Mouse (Mus musculus) heart, embryonic 12.5 days (tissue): ENCODE results near the gene Ifrd2. TPM values are rescaled to one million over a fixed set of nuclear protein-coding genes. Genes with fewer than 3 reads are reported as not detected.

Source experiments
- ATAC-seq: fragments of 200-750 bp; cut with Nextera tagmentation; 2 replicates; pipeline ENCODE4 v1.8.0; 2017; ENCODE audit warnings: moderate TSS enrichment, moderate library complexity; ENCODE audit not compliant: insufficient number of reproducible peaks, low FRiP score
- H3K27ac ChIP-seq: fragments of 300-500 bp; sonication (generic); 2 replicates; pipeline ENCODE4 v1.5.1; 2016; ENCODE audit warnings: mild to moderate bottlenecking, moderate library complexity; ENCODE audit not compliant: poor library complexity, severe bottlenecking
- H3K27me3 ChIP-seq: fragments of 300-500 bp; sonication (generic); replicated peaks from 2 replicates; pipeline ENCODE4 v1.6.1; 2016; ENCODE audit warnings: mild to moderate bottlenecking, moderate library complexity
- H3K36me3 ChIP-seq: fragments of 300-500 bp; sonication (generic); 2 replicates; pipeline ENCODE4 v1.6.1; 2016; ENCODE audit warnings: mild to moderate bottlenecking, moderate library complexity
- H3K4me1 ChIP-seq: fragments of 300-500 bp; sonication (generic); replicated peaks from 2 replicates; pipeline ENCODE4 v1.6.1; 2016; ENCODE audit warnings: mild to moderate bottlenecking
- H3K4me2 ChIP-seq: fragments of 300-500 bp; sonication (generic); 2 replicates; pipeline ENCODE4 v1.6.1; 2016; ENCODE audit warnings: mild to moderate bottlenecking, moderate library complexity
- H3K4me3 ChIP-seq: fragments of 300-500 bp; sonication (generic); 2 replicates; pipeline ENCODE4 v1.5.1; 2016; ENCODE audit warnings: mild to moderate bottlenecking
- H3K9ac ChIP-seq: fragments of 300-500 bp; sonication (generic); 2 replicates; pipeline ENCODE4 v1.6.1; 2016; ENCODE audit warnings: mild to moderate bottlenecking, moderate library complexity
- H3K9me3 ChIP-seq: fragments of 300-500 bp; sonication (generic); replicated peaks from 2 replicates; pipeline ENCODE4 v1.6.1; 2016; ENCODE audit warnings: mild to moderate bottlenecking, moderate library complexity
- WGBS: fragments of 180-500 bp; shearing (Covaris S2); methylation state at CpG from one replicate; pipeline ENCODE4 v1.1.7; 2016; 5-methylcytosine and 5-hydroxymethylcytosine counted together
- polyA plus RNA-seq: library from polyadenylated mRNA; unstranded; fragments of >200 nt; fragmentation: Nextera tagmentation; extraction: Ambion mirVana; gene quantifications from 2 replicates; pipeline ENCODE4 v1.2.1, GENCODE M21; 2016

Gene Ifrd2
- polyA plus RNA-seq, 1 experiment from 2014 or later, result 35.5 TPM

GRCm38 (mm10) chr9:107611456-107612190, 24.2 kb downstream of the Ifrd2 start:
- Histone ChIP-seq H3K27me3 (no peaks in the 10 kb centered on the region), H3K4me2 (peak overlapping the region; percentile 75; the same call in 1 of the 2 replicates), H3K9me3 (no peaks in the 10 kb centered on the region), H3K4me3 (no peak overlapping the region), H3K9ac (peak overlapping the region; percentile 77), H3K36me3 (peaks cover 31% of the 10 kb centered on the region), H3K27ac (peak overlapping the region; percentile 91), H3K4me1 (peaks cover 76% of the 10 kb centered on the region)
- WGBS, result 55% methylated on average over 6 of the region's 6 CpGs
- ATAC-seq, result no peak; the same call in 1 of the 2 replicates

GRCm38 (mm10) chr9:107612191-107612944, 24.9 kb downstream of the Ifrd2 start:
- no peaks in the 10 kb centered on the region for H3K27me3 ChIP-seq
- peaks cover 36% of the 10 kb centered on the region for H3K36me3 ChIP-seq
- peak overlapping the region; percentile 45 for H3K4me3 ChIP-seq
- H3K4me1 ChIP-seq, result peaks cover 69% of the 10 kb centered on the region
- peak; percentile 92 for ATAC-seq
- H3K4me2 ChIP-seq, result peak overlapping the region; percentile 75
- H3K9me3 ChIP-seq, result no peaks in the 10 kb centered on the region
- WGBS, result 5% methylated on average over 39 of the region's 48 CpGs
- H3K9ac ChIP-seq, result peak overlapping the region; percentile 77
- peak overlapping the region; percentile 91 for H3K27ac ChIP-seq

GRCm38 (mm10) chr9:107612945-107613569, 25.6 kb downstream of the Ifrd2 start:
- Histone ChIP-seq H3K27me3 (no peaks in the 10 kb centered on the region), H3K9ac (peak overlapping the region; percentile 77), H3K4me2 (peak overlapping the region; percentile 75), H3K36me3 (peaks cover 41% of the 10 kb centered on the region), H3K9me3 (no peaks in the 10 kb centered on the region), H3K4me3 (peak overlapping the region; percentile 45), H3K4me1 (peaks cover 67% of the 10 kb centered on the region), H3K27ac (peak overlapping the region; percentile 91)
- 9% methylated on average over 12 of the region's 12 CpGs for WGBS
- ATAC-seq, result no peak; the same call in 1 of the 2 replicates

GRCm38 (mm10) chr9:107615035-107615434, 27.6 kb downstream of the Ifrd2 start:
- no peak overlapping the region for H3K4me2 ChIP-seq
- H3K36me3 ChIP-seq, result peaks cover 49% of the 10 kb centered on the region
- 75% methylated on average over 4 of the region's 4 CpGs for WGBS
- H3K27ac ChIP-seq, result 0 out of 2 replicates have a peak overlapping the region, but pooled peaks have one; percentile 11
- no peak for ATAC-seq
- H3K9ac ChIP-seq, result no peak overlapping the region
- no peak overlapping the region for H3K4me3 ChIP-seq
- H3K4me1 ChIP-seq, result peaks cover 68% of the 10 kb centered on the region
- H3K27me3 ChIP-seq, result no peaks in the 10 kb centered on the region
- H3K9me3 ChIP-seq, result no peaks in the 10 kb centered on the region

GRCm38 (mm10) chr9:107617461-107617860, 30.0 kb downstream of the Ifrd2 start:
- Histone ChIP-seq H3K27me3 (no peaks in the 10 kb centered on the region), H3K9ac (no peak overlapping the region; the same call in 1 of the 2 replicates), H3K27ac (peak overlapping the region; percentile 94; the same call in 1 of the 2 replicates), H3K36me3 (peaks cover 60% of the 10 kb centered on the region), H3K9me3 (no peaks in the 10 kb centered on the region), H3K4me1 (peaks cover 67% of the 10 kb centered on the region), H3K4me3 (no peak overlapping the region), H3K4me2 (no peak overlapping the region)
- WGBS, result 79% methylated on average over 2 of the region's 2 CpGs
- ATAC-seq, result no peak

- Histone ChIP-seq H3K36me3 (peaks cover 65% of the 10 kb centered on the region), H3K4me2 (peak overlapping the region; percentile 8; the same call in 1 of the 2 replicates), H3K27ac (peak overlapping the region; percentile 94), H3K4me1 (peaks cover 62% of the 10 kb centered on the region), H3K9ac (peak overlapping the region; percentile 32; the same call in 1 of the 2 replicates), H3K27me3 (no peaks in the 10 kb centered on the region), H3K9me3 (no peaks in the 10 kb centered on the region), H3K4me3 (no peak overlapping the region)
- WGBS, result 82% methylated on average over 6 of the region's 6 CpGs
- no peak for ATAC-seq
Measured at GRCm38 (mm10) chr9:107618098-107618497, 30.7 kb downstream of the Ifrd2 start.

- H3K9ac ChIP-seq, result peak overlapping the region; percentile 32
- peak overlapping the region; percentile 94 for H3K27ac ChIP-seq
- H3K36me3 ChIP-seq, result peaks cover 68% of the 10 kb centered on the region
- H3K27me3 ChIP-seq, result no peaks in the 10 kb centered on the region
- no peak overlapping the region for H3K4me3 ChIP-seq
- H3K4me2 ChIP-seq, result peak overlapping the region; percentile 8; the same call in 1 of the 2 replicates
- no peaks in the 10 kb centered on the region for H3K9me3 ChIP-seq
- 19% methylated on average over 13 of the region's 13 CpGs for WGBS
- peaks cover 63% of the 10 kb centered on the region for H3K4me1 ChIP-seq
- ATAC-seq, result peak; percentile 85
Measured at GRCm38 (mm10) chr9:107618778-107619545, 31.5 kb downstream of the Ifrd2 start.

- H3K9me3 ChIP-seq, result no peaks in the 10 kb centered on the region
- no peaks in the 10 kb centered on the region for H3K27me3 ChIP-seq
- no peak overlapping the region for H3K4me3 ChIP-seq
- peak overlapping the region; percentile 34; the same call in 1 of the 2 replicates for H3K9ac ChIP-seq
- H3K4me1 ChIP-seq, result peaks cover 64% of the 10 kb centered on the region
- H3K27ac ChIP-seq, result peak overlapping the region; percentile 94
- WGBS, result 28% methylated on average over 13 of the region's 13 CpGs
- H3K36me3 ChIP-seq, result peaks cover 68% of the 10 kb centered on the region
- ATAC-seq, result peak; percentile 61; the same call in 1 of the 2 replicates
- peak overlapping the region; percentile 19 for H3K4me2 ChIP-seq
Measured at GRCm38 (mm10) chr9:107619546-107619879, 32.1 kb downstream of the Ifrd2 start.

GRCm38 (mm10) chr9:107620954-107621353, 33.5 kb downstream of the Ifrd2 start:
- ATAC-seq, result no peak
- Histone ChIP-seq H3K4me2 (no peak overlapping the region), H3K27me3 (no peaks in the 10 kb centered on the region), H3K9ac (no peak overlapping the region), H3K27ac (0 out of 2 replicates have a peak overlapping the region, but pooled peaks have one; percentile 94), H3K4me1 (peaks cover 66% of the 10 kb centered on the region), H3K36me3 (peaks cover 68% of the 10 kb centered on the region), H3K4me3 (no peak overlapping the region), H3K9me3 (no peaks in the 10 kb centered on the region)

GRCm38 (mm10) chr9:107624539-107624938, 37.1 kb downstream of the Ifrd2 start:
- H3K27ac ChIP-seq, result peak overlapping the region; percentile 36; the same call in 1 of the 2 replicates
- peaks cover 60% of the 10 kb centered on the region for H3K36me3 ChIP-seq
- WGBS, result 76% methylated on average over 5 of the region's 5 CpGs
- H3K4me2 ChIP-seq, result no peak overlapping the region
- ATAC-seq, result no peak
- H3K9ac ChIP-seq, result no peak overlapping the region
- H3K4me3 ChIP-seq, result no peak overlapping the region
- H3K9me3 ChIP-seq, result no peaks in the 10 kb centered on the region
- no peaks in the 10 kb centered on the region for H3K27me3 ChIP-seq
- H3K4me1 ChIP-seq, result peaks cover 84% of the 10 kb centered on the region
